Mouse (Mus musculus) adrenal gland, adult 18-20 months (tissue): Measurements from ENCODE around the gene Armcx5. TPM values are rescaled to one million over a fixed set of nuclear protein-coding genes. Genes with fewer than 3 reads are reported as not detected.
"Not testable (repeated sequence)": the region's sequence is repeated elsewhere in the genome, so short reads cannot be mapped to it uniquely, and the experiment has no call there.

ENCODE experiments used
- DNase-seq, 2 experiments: peaks; one replicate each; pipeline ENCODE4 v3.0.0; 2021 to 2022; ENCODE audit warnings: low spot score in 2 of 2
- long read RNA-seq, 2 experiments: library from polyadenylated mRNA; stranded (forward); transcript quantifications; one replicate each; pipeline ENCODE4 v2.0.0; 2021
- total RNA-seq, 2 experiments: library from RNA; stranded (reverse); gene quantifications; 1 replicate in 1 of 2; 2 replicates in 1 of 2; pipeline ENCODE4 v1.2.3; 2021

Armcx5 gene
- 10 to 100 TPM in 1 of 2 experiments, 1 to 10 TPM in 1; 7.1 to 20.0 TPM for total RNA-seq
- long read RNA-seq, experiment 1, partial matches to known transcripts: 0 of 2 reads
- long read RNA-seq, experiment 1, other reads (novel, unspliced or antisense): 0 of 2 reads
- long read RNA-seq, experiment 2, transcript Armcx5-201 (4 exons, 2,779 nt): major isoform, 12 of 20 reads
- long read RNA-seq, experiment 2, partial matches to known transcripts: 0 of 20 reads
- long read RNA-seq, experiment 2, other reads (novel, unspliced or antisense): 5 of 20 reads

DNA sequence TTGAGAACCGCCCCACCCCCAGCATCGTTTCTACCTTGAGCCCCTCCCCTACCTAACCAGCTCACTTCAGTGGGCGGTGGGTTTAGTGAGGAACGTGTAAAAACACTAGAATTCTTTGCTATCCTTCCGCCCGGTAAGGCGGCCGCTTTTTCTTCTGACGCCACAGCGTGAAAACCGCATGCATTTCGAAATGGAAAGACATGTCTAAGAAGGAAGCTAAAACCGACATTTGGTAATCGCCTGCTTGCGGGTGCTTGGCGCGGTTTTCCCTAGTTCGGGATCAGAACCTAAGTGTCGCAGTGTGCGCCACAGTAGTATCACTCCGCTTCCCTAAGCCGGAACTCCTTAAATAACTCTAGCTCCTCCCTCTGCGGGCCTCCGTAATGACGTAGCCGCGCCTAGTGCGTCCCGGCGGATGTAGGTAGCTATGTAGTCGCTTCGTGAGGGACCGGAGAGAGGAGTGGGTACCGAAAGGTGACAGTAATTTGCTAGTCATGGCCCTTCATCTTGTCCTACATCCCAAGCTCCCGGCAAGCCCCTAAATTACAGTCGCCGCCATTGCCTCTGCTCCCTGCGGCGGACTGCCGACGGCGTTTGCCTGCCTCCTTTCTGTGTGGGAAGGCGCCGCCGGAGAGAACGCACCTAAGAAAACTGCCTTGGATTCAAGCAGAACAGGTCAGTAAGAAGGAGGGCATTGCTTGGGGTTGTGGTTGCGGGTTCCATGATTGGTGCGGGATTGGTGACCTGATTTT lies at the start of gene Armcx5, which contains the start of gene Gprasp1:
Armcx5 (plus strand) TSS at position 430 of the 752 bp plus-strand sequence.
Gprasp1 (plus strand) TSS at position 430 of the 752 bp plus-strand sequence.
- peak; percentile 78 to 79 for DNase-seq

DNA sequence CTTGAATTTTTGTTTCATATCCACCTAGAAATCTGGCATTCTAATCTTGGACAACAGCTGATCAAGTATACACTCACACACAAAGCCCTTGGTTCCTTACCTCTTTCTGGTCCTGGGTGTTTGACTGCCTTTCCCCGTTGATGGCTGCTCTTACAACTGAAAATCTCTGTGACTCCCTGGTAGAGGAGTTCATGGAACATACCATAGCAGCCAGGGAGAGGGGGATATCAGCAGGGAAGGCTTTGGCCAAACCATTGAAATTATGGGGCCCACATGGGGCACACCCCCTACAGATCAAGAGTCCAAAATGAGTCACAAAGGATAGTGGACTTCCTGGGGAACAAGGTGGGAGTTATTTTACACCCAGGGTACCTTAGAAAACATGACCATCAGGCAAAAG lies 48.9 kb upstream of the Armcx5 start, which contains the start of gene Tcp11x2:
Tcp11x2 (minus strand) TSS at position 158 of the 400 bp plus-strand sequence.
- no peak for DNase-seq

DNA sequence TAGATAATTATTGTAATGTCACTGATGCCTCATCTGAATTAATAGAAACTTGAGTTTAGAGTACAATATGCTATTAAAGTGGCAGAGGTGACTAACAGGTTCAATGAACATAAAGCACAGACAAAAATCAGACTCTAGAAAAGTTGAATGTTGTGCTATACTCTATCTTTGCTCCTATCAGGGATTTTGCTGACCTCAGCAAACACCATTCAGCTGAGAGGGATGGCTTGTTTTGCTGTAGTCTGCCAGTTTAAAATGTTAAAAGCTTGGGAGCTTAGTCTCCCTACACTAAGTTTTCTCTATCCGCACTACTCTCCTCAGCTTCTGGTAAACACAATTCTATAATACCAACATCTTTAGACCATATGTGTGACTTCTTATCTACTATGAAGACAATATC lies 39.4 kb upstream of the Armcx5 start:
- DNase-seq: no peak

DNA sequence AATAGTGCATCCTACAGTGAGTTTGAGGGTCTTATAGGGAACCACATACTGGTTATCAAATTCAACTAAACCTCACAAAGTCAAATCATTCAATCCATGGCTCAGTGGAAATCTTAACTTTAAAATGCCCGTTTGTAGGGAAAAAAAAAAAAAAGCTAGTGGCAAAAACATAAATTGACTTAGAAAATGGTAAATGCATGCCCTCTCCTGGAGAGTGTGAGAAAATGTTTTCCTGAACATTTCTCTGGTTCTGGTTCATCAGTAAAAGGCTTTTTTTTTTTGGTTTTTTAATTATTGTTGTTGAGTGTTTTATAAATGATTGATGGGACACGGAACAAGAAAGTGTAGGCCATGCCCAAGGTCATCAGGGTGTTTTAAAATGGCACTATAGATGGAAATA lies 38.2 kb upstream of the Armcx5 start:
- no peak for DNase-seq

DNA sequence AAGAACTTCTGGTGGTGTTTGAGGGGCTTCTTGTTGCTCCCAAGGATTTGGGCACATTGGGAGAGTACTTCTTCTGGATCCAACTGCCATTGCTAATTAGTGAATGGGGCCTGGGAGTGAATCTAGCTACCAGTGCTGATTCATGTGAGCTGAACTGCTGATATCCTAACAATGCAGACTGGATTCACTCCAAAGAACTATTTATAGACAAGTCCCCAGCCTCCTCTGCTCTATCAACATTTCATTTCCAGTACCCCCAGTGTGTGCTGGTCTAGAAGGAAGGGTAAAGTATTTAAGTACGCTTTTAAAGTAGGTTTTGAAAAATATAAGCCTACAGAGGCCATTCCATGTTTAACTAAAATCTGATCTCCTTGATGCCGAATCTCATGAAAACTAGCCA lies 29.7 kb upstream of the Armcx5 start:
- no peak for DNase-seq

DNA sequence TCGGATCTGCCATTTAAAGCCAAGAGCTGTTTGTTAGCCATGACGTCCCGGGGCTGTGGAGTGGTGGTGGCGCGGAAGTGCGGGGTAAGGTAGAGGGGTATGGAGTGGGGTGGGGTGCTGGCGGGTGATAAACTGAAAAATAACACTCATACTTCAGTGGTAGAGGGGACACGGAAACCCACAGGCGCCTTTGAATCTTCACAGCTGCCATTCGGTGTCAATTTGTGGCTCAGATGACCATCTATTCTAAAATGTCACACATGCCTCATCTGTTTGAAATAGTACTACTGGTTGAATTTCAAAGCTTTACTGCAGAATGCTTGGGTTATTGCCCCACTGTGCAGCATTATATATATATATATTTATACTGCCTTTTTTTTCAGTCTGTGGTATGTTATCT lies 17.4 kb upstream of the Armcx5 start, which contains the start of gene Tmsb15a:
Tmsb15a (minus strand) TSS at position 101 of the 400 bp plus-strand sequence.
- DNase-seq: no peak

DNA sequence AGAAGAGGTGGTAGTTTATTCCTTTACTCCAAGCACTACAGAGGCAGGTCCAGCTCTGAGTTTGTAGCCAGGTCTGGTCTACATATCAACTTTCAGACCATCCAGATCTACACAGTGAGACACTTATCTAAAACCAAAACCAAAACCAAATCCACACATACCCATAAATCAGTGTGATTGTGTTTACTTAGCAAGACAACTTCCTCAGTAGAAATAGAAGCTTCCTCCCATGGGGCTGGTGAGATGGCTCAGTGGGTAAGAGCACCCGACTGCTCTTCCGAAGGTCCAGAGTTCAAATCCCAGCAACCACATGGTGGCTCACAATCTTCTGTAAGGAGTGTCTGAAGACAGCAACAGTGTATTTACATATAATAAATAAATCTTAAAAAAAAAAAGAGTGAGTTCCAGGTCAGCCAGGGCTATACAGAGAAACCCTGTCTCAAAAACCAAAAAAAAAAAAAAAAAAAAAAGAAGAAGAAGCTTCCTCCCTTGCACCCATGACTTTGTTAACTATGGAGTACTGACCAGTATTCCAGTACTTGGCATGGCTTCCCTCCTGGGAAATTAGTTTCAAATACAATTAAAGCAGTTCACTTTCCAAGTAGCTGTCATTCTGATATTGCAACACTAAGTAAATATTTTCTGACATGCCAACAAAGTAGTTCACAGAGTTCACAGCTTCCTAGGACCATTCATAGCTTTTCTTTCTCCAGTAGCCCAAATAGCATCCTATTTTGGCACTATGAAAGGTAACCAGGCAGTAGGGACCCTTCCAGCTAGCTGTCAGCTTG lies 3.6 kb upstream of the Armcx5 start:
- no peak for DNase-seq

DNA sequence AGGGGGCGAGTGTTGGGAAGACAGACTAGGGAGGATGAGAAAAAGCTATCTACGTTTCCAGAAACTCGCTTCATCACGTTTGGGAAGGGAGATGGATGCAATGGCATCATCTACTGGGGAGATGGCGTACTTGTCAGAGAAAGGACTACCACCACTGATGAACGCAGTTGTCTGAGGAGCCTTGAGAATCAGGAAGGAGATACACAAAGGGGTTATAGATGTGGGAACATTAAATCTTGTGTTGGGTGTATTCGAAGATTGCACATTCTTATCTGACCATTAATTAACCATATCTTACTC lies 473 bp downstream of the Armcx5 start:
- DNase-seq: no peak

DNA sequence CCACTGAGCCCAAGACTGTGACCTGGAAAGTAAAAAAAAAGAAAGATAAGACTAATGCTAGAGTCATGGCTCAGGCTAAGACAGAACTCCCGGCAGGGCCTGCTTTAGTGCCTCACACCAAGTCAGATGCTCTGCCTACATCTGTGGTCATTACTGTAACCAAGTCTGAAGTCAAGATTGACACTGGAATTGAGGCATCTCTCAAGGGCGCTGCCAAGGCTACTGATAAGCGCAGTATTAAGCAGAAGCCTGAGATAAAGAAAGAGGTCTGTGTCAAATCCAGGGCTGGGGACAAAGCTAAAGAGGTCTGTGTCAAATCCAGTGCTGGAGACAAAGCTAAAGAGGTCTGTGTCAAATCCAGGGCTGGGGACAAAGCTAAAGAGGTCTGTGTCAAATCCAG lies 2.8 kb downstream of the Armcx5 start:
- peak in 1 of 2 experiments; percentile 12 for DNase-seq

DNA sequence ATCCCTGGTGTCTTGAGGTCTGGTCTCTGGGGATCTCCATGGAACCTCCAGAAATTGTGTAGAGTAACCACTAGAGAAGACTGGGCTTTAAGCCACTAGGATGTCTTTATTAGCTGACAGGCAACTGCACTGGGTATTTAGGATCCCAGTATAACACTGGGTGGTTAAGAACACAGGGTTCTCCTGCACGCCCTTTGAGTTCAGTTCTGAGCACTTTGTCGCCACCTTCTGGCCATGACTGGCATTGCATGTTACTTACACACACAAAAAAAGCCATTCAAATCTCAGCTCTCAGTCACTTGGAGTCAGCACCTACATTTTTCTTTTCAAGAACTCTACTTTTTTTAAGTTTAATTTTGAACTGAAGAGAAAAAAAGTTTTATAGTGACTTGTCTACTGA lies 10.3 kb downstream of the Armcx5 start:
- DNase-seq: peak; percentile 57 to 65

DNA sequence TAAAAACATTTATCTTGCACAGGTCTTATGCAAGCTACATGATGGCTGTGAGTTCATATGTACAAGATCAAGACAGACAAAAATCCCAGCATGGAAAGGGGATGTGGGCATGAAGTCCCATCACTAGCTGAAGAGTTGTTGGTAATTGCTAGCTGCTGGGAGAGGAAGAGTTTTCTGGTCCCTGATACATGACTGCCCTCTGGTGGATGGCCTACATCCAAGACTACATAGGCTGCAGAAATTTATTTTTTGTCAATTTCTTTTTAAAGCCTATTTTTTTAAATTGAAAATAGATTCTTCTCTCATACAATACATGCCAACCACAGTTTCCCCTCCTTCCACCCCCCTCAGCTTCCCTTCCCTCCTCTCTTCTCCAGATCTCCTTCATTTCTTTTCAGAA lies 19.2 kb downstream of the Armcx5 start:
- DNase-seq: peak in 1 of 2 experiments; percentile 19

DNA sequence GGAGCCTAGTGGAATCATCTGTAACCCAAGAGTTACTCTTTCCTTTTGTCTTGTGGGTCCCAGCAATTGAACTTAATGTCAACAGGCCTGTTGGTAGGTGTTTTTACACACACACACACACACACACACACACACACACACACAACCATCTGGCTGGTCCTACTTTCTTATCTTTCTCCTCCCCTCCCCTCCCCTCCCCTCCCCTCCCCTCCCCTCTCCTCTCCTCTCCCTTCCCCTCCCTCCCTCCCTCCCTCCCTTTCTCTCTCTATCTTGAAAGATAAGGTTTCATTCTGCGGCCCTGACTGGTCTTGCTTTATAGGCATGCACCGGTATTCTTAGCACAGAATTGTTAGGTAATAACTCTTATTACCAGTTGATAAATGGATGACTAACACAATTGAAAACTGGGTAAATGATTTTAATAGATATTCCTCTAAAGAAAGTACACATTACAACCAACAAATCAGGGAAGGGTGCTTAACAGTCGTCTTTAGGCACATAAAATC lies 25.6 kb downstream of the Armcx5 start:
- no peak for DNase-seq

DNA sequence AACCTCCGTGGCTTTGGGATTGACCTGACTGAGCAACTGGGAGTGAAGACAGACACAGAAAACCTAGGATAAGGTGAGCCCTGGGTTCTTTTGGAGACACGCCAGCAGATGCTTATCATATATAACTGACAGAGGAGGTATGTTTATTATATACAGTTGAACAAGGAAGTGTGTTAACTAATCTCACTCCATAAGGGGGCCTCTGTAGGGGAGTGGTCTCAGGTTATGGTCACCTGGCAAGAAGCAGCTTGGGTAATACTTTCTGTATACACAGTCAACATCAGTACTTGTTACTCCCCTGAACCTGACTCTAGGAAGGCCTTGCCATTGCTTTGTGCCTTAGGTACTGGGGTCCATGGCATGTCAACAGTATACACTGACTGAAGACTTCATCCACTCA lies 26.0 kb downstream of the Armcx5 start:
- DNase-seq: no peak

DNA sequence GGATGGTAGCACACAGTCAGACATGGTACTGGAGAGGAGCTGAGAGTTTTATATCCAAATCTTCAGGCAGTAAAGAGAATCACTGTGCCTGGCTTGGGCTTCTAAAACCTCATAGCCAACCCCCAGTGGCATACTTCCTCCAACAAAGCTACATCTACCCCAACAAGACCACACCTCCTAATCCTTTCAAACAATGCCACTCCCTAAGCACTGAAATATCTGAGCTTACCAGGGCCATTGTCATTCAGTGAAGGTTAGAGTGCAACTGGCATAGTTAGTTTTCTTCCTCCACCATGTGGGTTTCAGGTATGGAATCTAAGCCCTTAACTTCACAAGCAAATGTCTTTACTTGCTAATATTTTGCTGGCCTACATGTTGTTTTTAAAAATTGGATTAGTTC lies 49.0 kb downstream of the Armcx5 start:
- no peak for DNase-seq

DNA sequence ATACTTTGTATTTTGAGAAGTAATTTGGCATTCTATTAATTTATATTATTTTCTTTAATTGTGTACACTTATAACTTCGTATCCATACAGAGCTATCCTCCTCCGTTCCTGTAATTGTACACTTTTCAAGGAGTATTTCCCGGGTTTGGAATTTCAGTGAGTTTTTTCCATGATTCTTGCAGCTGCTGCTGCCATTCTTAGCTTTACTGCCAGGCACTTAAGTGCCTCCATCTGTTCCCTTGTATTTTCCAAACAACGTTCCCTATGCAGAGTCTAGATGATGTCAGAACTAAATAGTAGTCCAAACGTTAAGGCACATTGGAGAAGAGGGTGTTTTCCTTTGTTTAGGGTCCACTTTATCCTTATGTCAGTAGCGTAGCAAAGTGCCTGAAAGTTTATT lies 49.8 kb downstream of the Armcx5 start:
- DNase-seq: no peak

DNA sequence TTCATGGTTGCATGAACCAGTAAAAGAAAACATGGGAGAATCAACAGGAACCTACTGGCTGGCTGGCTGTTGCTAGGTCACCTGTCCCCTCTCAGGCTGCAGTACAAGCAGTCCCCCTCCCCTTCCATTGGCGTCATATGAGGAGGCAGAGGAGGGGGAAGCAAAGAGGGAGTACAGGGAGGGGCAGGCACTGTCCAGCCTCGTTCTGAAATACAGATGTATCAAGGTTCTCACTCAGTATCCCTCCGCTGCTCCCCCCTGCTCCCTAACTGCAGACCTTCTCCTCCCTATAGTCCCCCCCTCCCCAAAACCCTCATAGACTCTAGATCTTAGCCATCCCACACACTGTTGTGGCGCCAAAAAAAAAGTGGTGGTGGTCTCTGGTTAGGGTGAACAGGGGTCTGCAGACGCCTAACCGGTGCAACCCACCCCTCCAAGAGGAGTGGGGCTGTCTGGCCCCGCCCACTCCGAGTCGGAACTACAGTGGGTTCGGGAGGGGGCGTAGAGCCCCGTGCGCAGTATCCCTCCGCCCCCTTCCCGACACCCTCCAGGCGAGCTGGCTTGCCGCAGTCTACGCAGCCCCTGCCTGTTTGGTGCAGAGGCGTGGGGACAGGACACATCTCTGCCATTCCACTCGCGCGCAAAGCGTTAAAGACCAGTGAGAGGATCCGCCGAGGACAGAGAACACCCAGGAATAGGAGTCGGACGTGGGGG lies 53.2 kb downstream of the Armcx5 start:
- DNase-seq: peak; percentile 22 to 24

DNA sequence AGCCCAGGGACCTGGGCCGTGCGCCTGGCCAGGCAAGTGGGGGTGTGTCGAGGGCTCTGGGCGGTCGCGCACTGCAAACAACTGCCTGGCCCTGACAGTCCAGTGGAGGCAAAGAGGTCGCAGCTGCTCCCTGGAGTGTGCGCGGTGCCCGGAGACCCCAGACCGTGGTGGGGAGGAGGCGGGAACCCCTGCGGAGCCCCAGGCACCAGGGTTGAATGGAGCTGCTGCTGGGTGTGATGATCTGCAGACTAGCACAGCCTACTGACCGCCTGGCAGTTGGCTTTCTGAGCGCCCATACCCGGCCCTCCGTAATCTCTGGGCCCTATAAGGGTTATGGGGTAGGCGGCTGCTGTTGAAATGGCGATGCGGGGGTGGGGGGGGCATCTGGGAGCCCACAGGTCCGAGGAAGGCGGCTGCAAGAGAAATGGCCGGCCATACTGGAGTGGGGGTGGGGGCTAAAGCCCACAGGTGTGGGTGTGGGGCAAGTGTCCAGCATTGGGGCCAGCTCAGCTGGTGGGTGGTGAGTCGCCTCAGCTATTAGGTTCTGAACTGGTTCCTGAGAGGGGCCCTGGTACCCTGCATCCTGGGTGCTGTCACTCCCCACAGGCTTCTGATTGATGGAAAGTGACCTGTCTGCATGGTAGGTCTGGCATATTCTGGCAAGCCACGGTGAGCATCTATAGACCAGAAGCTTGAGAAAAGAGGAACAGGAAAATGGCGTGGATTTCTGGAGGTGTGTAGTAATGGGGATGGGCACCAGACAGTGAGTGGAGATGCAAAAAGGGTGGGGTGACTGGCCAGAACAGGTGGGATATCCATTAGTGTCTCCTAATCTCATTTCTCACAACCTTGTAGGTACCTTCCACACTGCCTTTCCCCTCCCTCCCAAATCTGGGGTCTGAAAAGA lies 54.0 kb downstream of the Armcx5 start:
- not testable (repeated sequence) for DNase-seq
